Mouse (Mus musculus): Measurements from ENCODE around the gene Dnajc8. TPM values are rescaled to one million over a fixed set of nuclear protein-coding genes. Genes with fewer than 3 reads are reported as not detected.
"Not testable (repeated sequence)": the region's sequence is repeated elsewhere in the genome, so short reads cannot be mapped to it uniquely, and the experiment has no call there.

Dnajc8 gene
- total and polyA plus RNA-seq, 3 experiments = 110 to 246 TPM; not detected in 1

- Histone ChIP-seq H3K4me1 (ENCODE audit: control insufficient read depth in 1 of 2, insufficient read depth in 2 of 2, low read length in 2 of 2) (peaks cover 13 to 19% of the 10 kb centered on the region in 2 experiments), H3K36me3 (ENCODE audit: control insufficient read depth in 1 of 2, insufficient read depth in 2 of 2, low read length in 2 of 2) (peaks cover 7 to 12% of the 10 kb centered on the region in 2 experiments)
- H3K27me3 ChIP-seq (ENCODE audit: control insufficient read depth in 1 of 2, insufficient read depth in 2 of 2, low read length in 2 of 2); H3K4me3 ChIP-seq (ENCODE audit: control insufficient read depth in 1 of 2, insufficient read depth in 1 of 2, low read depth in 2 of 2, low read length in 2 of 2); H3K79me2 ChIP-seq (ENCODE audit: control insufficient read depth, insufficient read depth, low read length, poor library complexity); H3K9ac ChIP-seq (ENCODE audit: control insufficient read depth, low read depth, low read length, poor library complexity, severe bottlenecking); H3K27ac ChIP-seq (ENCODE audit: control insufficient read depth, low read depth, low read length); H3K9me3 ChIP-seq (replicated peaks; ENCODE audit: insufficient read depth, low read length): not testable (repeated sequence)
- DNase-seq (ENCODE audit: low read depth, low spot score) = peak; percentile 40
- peak; percentile 81 for TF ChIP-seq ZNF384 (IDR thresholded peaks at IDR 0.05; ENCODE audit: low read depth, low read length)
These were observed 20.2 kb downstream of the Dnajc8 start for GRCm38 (mm10) chr4:132555550-132555949.

- Histone ChIP-seq H3K9ac (ENCODE audit: control insufficient read depth, low read depth, low read length, poor library complexity, severe bottlenecking) (no peak overlapping the region), H3K4me3 (ENCODE audit: control insufficient read depth in 1 of 2, insufficient read depth in 1 of 2, low read depth in 2 of 2, low read length in 2 of 2) (no peak overlapping the region), H3K9me3 (replicated peaks; ENCODE audit: insufficient read depth, low read length) (no peaks in the 10 kb centered on the region), H3K4me1 (ENCODE audit: control insufficient read depth in 1 of 2, insufficient read depth in 2 of 2, low read length in 2 of 2) (peaks cover 0 to 7% of the 10 kb centered on the region in 2 experiments; a peak in 2 of 4 replicates), H3K79me2 (ENCODE audit: control insufficient read depth, insufficient read depth, low read length, poor library complexity) (no peaks in the 10 kb centered on the region), H3K27ac (ENCODE audit: control insufficient read depth, low read depth, low read length) (no peak overlapping the region), H3K27me3 (ENCODE audit: control insufficient read depth in 1 of 2, insufficient read depth in 2 of 2, low read length in 2 of 2) (no peaks in the 10 kb centered on the region), H3K36me3 (ENCODE audit: control insufficient read depth in 1 of 2, insufficient read depth in 2 of 2, low read length in 2 of 2) (peaks cover 0 to 3% of the 10 kb centered on the region in 2 experiments; a peak in 1 of 4 replicates)
- TF ChIP-seq MYB (IDR thresholded peaks at IDR 0.05; ENCODE audit: low read depth, low read length) (no peak), USF2 (IDR thresholded peaks at IDR 0.05; ENCODE audit: borderline replicate concordance in 1 of 2, insufficient read depth in 1 of 2, low read depth in 1 of 2, low read length in 2 of 2) (no peak), POLR2A (IDR thresholded peaks at IDR 0.05; ENCODE audit: control insufficient read depth in 1 of 2, insufficient read depth in 1 of 2, low read depth in 1 of 2, low read length in 2 of 2, poor library complexity in 1 of 2) (no peak), SMC3 (IDR thresholded peaks at IDR 0.05; ENCODE audit: low read depth, low read length) (no peak), MAX (IDR thresholded peaks at IDR 0.05; ENCODE audit: low read length) (no peak), CTCF (IDR thresholded peaks at IDR 0.05 in 2 of 3, conservative IDR thresholded peaks at IDR 0.05 in 1 of 3; ENCODE audit: control insufficient read depth in 1 of 3, insufficient read depth in 1 of 3, low read depth in 2 of 3, low read length in 3 of 3, poor library complexity in 1 of 3, severe bottlenecking in 1 of 3) (no peak), MXI1 (IDR thresholded peaks at IDR 0.05; ENCODE audit: low read depth, low read length) (no peak), MEF2A (IDR thresholded peaks at IDR 0.05; ENCODE audit: extremely low read depth, insufficient replicate concordance, low read depth, low read length, poor library complexity, severe bottlenecking) (no peak), TBP (IDR thresholded peaks at IDR 0.05; ENCODE audit: low read depth, low read length) (no peak), KAT2A (conservative IDR thresholded peaks at IDR 0.05; ENCODE audit: low read depth, low read length) (no peak), TCF12 (IDR thresholded peaks at IDR 0.05; ENCODE audit: low read depth, low read length) (no peak), JUND (IDR thresholded peaks at IDR 0.05; ENCODE audit: low read depth, low read length) (no peak), ZC3H11A (IDR thresholded peaks at IDR 0.05; ENCODE audit: low read depth, low read length) (no peak), HCFC1 (IDR thresholded peaks at IDR 0.05; ENCODE audit: low read depth, low read length) (no peak), ELF1 (IDR thresholded peaks at IDR 0.05; ENCODE audit: low read depth, low read length) (no peak), USF1 (IDR thresholded peaks at IDR 0.05; ENCODE audit: low read depth, low read length) (no peak)
- DNase-seq (ENCODE audit: low read depth, low spot score) = no peak
These were observed 27.9 kb downstream of the Dnajc8 start for GRCm38 (mm10) chr4:132563261-132563660.
